9 mouse cellular contexts compared by ENCODE assay signal in the genomic region with DNA sequence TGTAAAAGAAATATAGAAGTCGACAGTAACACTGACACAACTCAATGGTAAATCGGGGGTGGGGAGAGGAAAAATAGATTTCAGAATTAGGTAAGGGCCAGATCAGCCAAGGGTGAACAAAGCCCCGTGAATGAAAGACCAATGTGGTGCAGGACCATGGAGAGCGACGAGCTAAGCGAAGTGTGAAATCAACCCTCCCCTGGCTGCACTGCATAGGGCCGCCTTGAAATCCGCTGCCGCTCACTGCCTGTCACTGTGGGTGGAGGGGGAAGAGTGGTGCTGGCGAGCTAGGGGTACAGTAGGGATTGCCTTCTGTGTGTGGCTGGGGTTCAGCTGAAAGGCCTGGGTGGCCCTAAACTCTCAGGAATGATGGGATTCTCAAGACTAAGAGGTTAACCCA.
DNase-seq lines count a peak whose midpoint lies in the region; ATAC-seq lines count a peak whose summit lies in the region.
"Had no signal": no experiment of that assay in that cellular context is flagged by ENCODE, and none has a peak within 500 bp of the region (broad histone marks: within the 10 kb centered on the region; RNA-seq: fewer than 3 reads in every experiment).

No protein-coding gene starts in this region.

- 6% methylated on average over 10 of the region's 10 CpGs for WGBS in midbrain, embryonic 10.5 days
- 9% methylated on average over 10 of the region's 10 CpGs for WGBS in midbrain, embryonic 16.5 days

- no peak overlapping the region for H3K4me2 ChIP-seq in midbrain, embryonic 16.5 days (ENCODE audit: low read length)

- ATAC-seq in midbrain, embryonic 16.5 days, result no peak

- H3K4me3 ChIP-seq in midbrain, embryonic 10.5 days, result no peak overlapping the region
- no peak overlapping the region for H3K4me3 ChIP-seq in midbrain, embryonic 16.5 days (ENCODE audit: low read depth, low read length)

- H3K9me3 ChIP-seq in midbrain, embryonic 10.5 days (replicated peaks), result no peaks in the 10 kb centered on the region
- H3K9me3 ChIP-seq in midbrain, embryonic 16.5 days (replicated peaks; ENCODE audit: control insufficient read depth, low read length, poor library complexity, severe bottlenecking), result no peaks in the 10 kb centered on the region

- peaks cover 51% of the 10 kb centered on the region for H3K27me3 ChIP-seq in midbrain, embryonic 10.5 days (ENCODE audit: low read depth, poor library complexity, severe bottlenecking)
- H3K27me3 ChIP-seq in midbrain, embryonic 16.5 days (ENCODE audit: control insufficient read depth, insufficient read depth, low read depth, low read length), result no peaks in the 10 kb centered on the region

- H3K36me3 ChIP-seq in midbrain, embryonic 10.5 days, result no peaks in the 10 kb centered on the region
- no peaks in the 10 kb centered on the region for H3K36me3 ChIP-seq in midbrain, embryonic 16.5 days (ENCODE audit: control insufficient read depth, insufficient read depth, low read length)

- intact Hi-C loops in left cerebral cortex, postnatal 36 days (cut with DNase I), result loop anchor here (10.0 kb wide), 1 partner anchor 105 kb away; no protein-coding TSS in a partner anchor

- H3K9ac ChIP-seq in midbrain, embryonic 16.5 days (ENCODE audit: low read depth, low read length), result no peak overlapping the region
- H3K9ac ChIP-seq: liver, embryonic 14.5 days had no signal

- H3K4me1 ChIP-seq in midbrain, embryonic 10.5 days, result peaks cover 27% of the 10 kb centered on the region
- H3K4me1 ChIP-seq in midbrain, embryonic 16.5 days (ENCODE audit: control insufficient read depth, insufficient read depth, low read length), result no peaks in the 10 kb centered on the region; the same call in 1 of the 2 replicates

- peak; percentile 73 for DNase-seq in midbrain, embryonic 10.5 days (ENCODE audit: low spot score)
- DNase-seq in adrenal gland, postnatal 14 days, result peak; percentile 74
- peak; percentile 87 for DNase-seq in forelimb bud, embryonic 11.5 days (ENCODE audit: low read depth, low spot score)
- peak; percentile 62 to 63 for DNase-seq in kidney, postnatal 25 days
- DNase-seq in ovary, postnatal 36 days (ENCODE audit: low spot score), result peak; percentile 57
- no peak for DNase-seq in left cerebral cortex, postnatal 36 days (ENCODE audit: low spot score in 2 of 2)
- DNase-seq in layer of hippocampus, adult 9-11 months, result no peak

- no peak overlapping the region for H3K27ac ChIP-seq in midbrain, embryonic 10.5 days (replicated peaks)
- no peak overlapping the region for H3K27ac ChIP-seq in midbrain, embryonic 16.5 days (ENCODE audit: low read length)
- H3K27ac ChIP-seq: liver, embryonic 14.5 days had no signal

Comparison
In these comparisons a context has a peak if more than half of its experiments do, and no peak if none do; other contexts are left out.
1. DNase-seq: peak in midbrain, embryonic 10.5 days (single experiment), adrenal gland, postnatal 14 days (single experiment), forelimb bud, embryonic 11.5 days (single experiment), kidney, postnatal 25 days (2 of 2) and ovary, postnatal 36 days (single experiment); none in left cerebral cortex, postnatal 36 days (0 of 2) and layer of hippocampus, adult 9-11 months (single experiment).